Mouse (Mus musculus): ENCODE measurements around the gene Gm43191. TPM values are rescaled to one million over a fixed set of nuclear protein-coding genes. Genes with fewer than 3 reads are reported as not detected.

The Gm43191 gene
- not detected in 2 replicates for polyA plus RNA-seq (2014; fragmentation: Nextera tagmentation; extraction: Ambion mirVana)

DNA sequence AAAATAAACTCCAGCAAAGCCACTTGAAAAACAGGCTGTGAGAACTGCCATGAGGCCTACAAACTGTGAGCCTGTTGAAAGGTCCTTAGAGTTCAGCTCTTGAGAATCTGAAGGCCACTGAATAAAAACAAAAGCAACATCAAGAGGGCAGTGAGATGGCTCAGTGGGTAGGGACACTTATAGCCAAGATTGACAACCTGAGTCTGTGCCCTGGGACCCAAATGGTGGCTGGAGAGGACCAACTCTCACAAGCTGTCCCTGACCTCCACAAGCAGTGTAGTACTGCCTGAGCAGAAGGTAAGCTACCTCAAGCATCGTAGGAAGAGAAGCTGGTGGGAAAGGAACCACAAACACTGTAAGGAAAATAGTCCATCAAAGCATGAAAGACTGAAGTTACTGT is at the start of gene Gm43191:
Gene Gm43191 (minus strand): TSS at position 101 of the 400 bp plus-strand sequence.
- ATAC-seq (ENCODE audit: insufficient number of reproducible peaks, insufficient read depth, low FRiP score, low read depth) = no peak
- H3K9ac ChIP-seq (replicated peaks; ENCODE audit: low read depth, low read length) = no peak within 1 kb of the TSS
- no peaks in the 10 kb centered on the region for H3K36me3 ChIP-seq (ENCODE audit: control insufficient read depth, insufficient read depth, low read length)
- WGBS = 88% methylated on average over 1 of the region's 1 CpGs
- H3K4me1 ChIP-seq (ENCODE audit: control insufficient read depth, insufficient read depth, low read length) = no peaks in the 10 kb centered on the region
- no peak within 1 kb of the TSS for H3K27ac ChIP-seq (ENCODE audit: low read length)
- H3K4me3 ChIP-seq (ENCODE audit: low read depth, low read length) = no peak within 1 kb of the TSS
- H3K27me3 ChIP-seq (ENCODE audit: control insufficient read depth, insufficient read depth, low read length) = no peaks in the 10 kb centered on the region
- no peaks in the 10 kb centered on the region for H3K9me3 ChIP-seq (ENCODE audit: control insufficient read depth, low read depth, low read length)
- no peak within 1 kb of the TSS for H3K4me2 ChIP-seq (replicated peaks; ENCODE audit: low read depth, low read length)

DNA sequence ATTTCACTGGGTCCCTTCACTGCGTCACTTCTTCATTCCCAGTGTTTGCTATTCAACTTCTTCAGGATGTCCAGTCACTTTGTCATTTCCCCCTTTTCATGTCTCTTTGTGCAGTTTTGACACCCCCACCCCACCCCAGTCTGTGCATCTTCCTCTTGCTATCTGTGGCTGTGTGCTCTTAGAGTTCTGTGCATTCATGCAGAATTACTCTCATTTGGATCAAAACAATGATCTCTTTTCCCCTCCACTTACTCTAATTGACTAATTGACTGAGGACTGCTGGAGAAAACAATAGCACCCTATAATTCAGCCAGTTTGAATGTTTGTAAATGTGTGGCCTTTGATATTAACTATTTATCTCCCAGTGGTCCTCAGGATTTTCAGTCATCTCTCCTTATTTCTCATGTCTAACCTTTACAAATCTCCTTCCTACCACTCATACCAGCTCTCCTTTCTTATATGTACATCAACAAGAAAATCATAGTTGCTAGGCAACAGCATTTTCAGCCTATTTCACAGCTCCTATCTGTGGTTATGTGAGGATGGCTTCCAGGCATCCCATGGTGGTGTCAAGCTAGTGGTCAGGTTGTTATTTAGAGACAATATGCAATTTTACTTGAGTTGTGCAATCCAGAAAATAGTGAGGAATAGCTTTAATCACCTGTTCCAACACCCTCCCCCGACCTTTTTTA is 48.6 kb upstream of the Gm43191 start:
- Histone ChIP-seq H3K9me3 (ENCODE audit: control insufficient read depth, low read depth, low read length) (no peaks in the 10 kb centered on the region), H3K4me2 (replicated peaks; ENCODE audit: low read depth, low read length) (no peak overlapping the region), H3K27me3 (ENCODE audit: control insufficient read depth, insufficient read depth, low read length) (no peaks in the 10 kb centered on the region), H3K9ac (replicated peaks; ENCODE audit: low read depth, low read length) (no peak overlapping the region), H3K27ac (ENCODE audit: low read length) (no peak overlapping the region), H3K4me1 (ENCODE audit: control insufficient read depth, insufficient read depth, low read length) (no peaks in the 10 kb centered on the region), H3K4me3 (ENCODE audit: low read depth, low read length) (no peak overlapping the region), H3K36me3 (ENCODE audit: control insufficient read depth, insufficient read depth, low read length) (no peaks in the 10 kb centered on the region)
- ATAC-seq (ENCODE audit: insufficient number of reproducible peaks, insufficient read depth, low FRiP score, low read depth) = no peak
- WGBS = 76% methylated on average over 2 of the region's 2 CpGs

GRCm38 (mm10) chr3:116726807-116727206 is 45.7 kb upstream of the Gm43191 start:
- H3K27ac ChIP-seq (ENCODE audit: low read length) = no peak overlapping the region
- H3K27me3 ChIP-seq (ENCODE audit: control insufficient read depth, insufficient read depth, low read length) = no peaks in the 10 kb centered on the region
- H3K4me2 ChIP-seq (replicated peaks; ENCODE audit: low read depth, low read length) = no peak overlapping the region
- H3K4me3 ChIP-seq (ENCODE audit: low read depth, low read length) = no peak overlapping the region
- H3K9me3 ChIP-seq (ENCODE audit: control insufficient read depth, low read depth, low read length) = no peaks in the 10 kb centered on the region
- no peak for ATAC-seq (ENCODE audit: insufficient number of reproducible peaks, insufficient read depth, low FRiP score, low read depth)
- WGBS = 48% methylated on average over 9 of the region's 9 CpGs
- H3K36me3 ChIP-seq (ENCODE audit: control insufficient read depth, insufficient read depth, low read length) = no peaks in the 10 kb centered on the region
- H3K4me1 ChIP-seq (ENCODE audit: control insufficient read depth, insufficient read depth, low read length) = no peaks in the 10 kb centered on the region
- no peak overlapping the region for H3K9ac ChIP-seq (replicated peaks; ENCODE audit: low read depth, low read length)

GRCm38 (mm10) chr3:116723496-116724481 is 42.7 kb upstream of the Gm43191 start:
- H3K4me3 ChIP-seq (ENCODE audit: low read depth, low read length) = no peak overlapping the region
- H3K27ac ChIP-seq (ENCODE audit: low read length) = no peak overlapping the region
- H3K9ac ChIP-seq (replicated peaks; ENCODE audit: low read depth, low read length) = no peak overlapping the region
- no peaks in the 10 kb centered on the region for H3K27me3 ChIP-seq (ENCODE audit: control insufficient read depth, insufficient read depth, low read length)
- no peaks in the 10 kb centered on the region for H3K9me3 ChIP-seq (ENCODE audit: control insufficient read depth, low read depth, low read length)
- no peaks in the 10 kb centered on the region for H3K4me1 ChIP-seq (ENCODE audit: control insufficient read depth, insufficient read depth, low read length)
- H3K36me3 ChIP-seq (ENCODE audit: control insufficient read depth, insufficient read depth, low read length) = no peaks in the 10 kb centered on the region
- H3K4me2 ChIP-seq (replicated peaks; ENCODE audit: low read depth, low read length) = no peak overlapping the region
- ATAC-seq (ENCODE audit: insufficient number of reproducible peaks, insufficient read depth, low FRiP score, low read depth) = no peak
- WGBS = 62% methylated on average over 10 of the region's 10 CpGs

- ATAC-seq (ENCODE audit: insufficient number of reproducible peaks, insufficient read depth, low FRiP score, low read depth) = 0 out of 2 replicates have a peak, but pooled peaks have one; percentile 53
Measured at GRCm38 (mm10) chr3:116722980-116723379, 41.9 kb upstream of the Gm43191 start.

GRCm38 (mm10) chr3:116718951-116719350 is 37.9 kb upstream of the Gm43191 start:
- no peak overlapping the region for H3K4me3 ChIP-seq (ENCODE audit: low read depth, low read length)
- no peaks in the 10 kb centered on the region for H3K27me3 ChIP-seq (ENCODE audit: control insufficient read depth, insufficient read depth, low read length)
- no peak for ATAC-seq (ENCODE audit: insufficient number of reproducible peaks, insufficient read depth, low FRiP score, low read depth)
- H3K9me3 ChIP-seq (ENCODE audit: control insufficient read depth, low read depth, low read length) = no peaks in the 10 kb centered on the region
- 50% methylated on average over 3 of the region's 3 CpGs for WGBS
- no peak overlapping the region for H3K9ac ChIP-seq (replicated peaks; ENCODE audit: low read depth, low read length)
- no peaks in the 10 kb centered on the region for H3K36me3 ChIP-seq (ENCODE audit: control insufficient read depth, insufficient read depth, low read length)
- H3K27ac ChIP-seq (ENCODE audit: low read length) = no peak overlapping the region
- H3K4me1 ChIP-seq (ENCODE audit: control insufficient read depth, insufficient read depth, low read length) = no peaks in the 10 kb centered on the region
- no peak overlapping the region for H3K4me2 ChIP-seq (replicated peaks; ENCODE audit: low read depth, low read length)

More at GRCm38 (mm10) chr3:116722980-116723379, 41.9 kb upstream of the Gm43191 start:
- Histone ChIP-seq H3K4me3 (ENCODE audit: low read depth, low read length) (no peak overlapping the region), H3K27me3 (ENCODE audit: control insufficient read depth, insufficient read depth, low read length) (no peaks in the 10 kb centered on the region), H3K4me1 (ENCODE audit: control insufficient read depth, insufficient read depth, low read length) (no peaks in the 10 kb centered on the region), H3K27ac (ENCODE audit: low read length) (no peak overlapping the region), H3K9me3 (ENCODE audit: control insufficient read depth, low read depth, low read length) (no peaks in the 10 kb centered on the region), H3K9ac (replicated peaks; ENCODE audit: low read depth, low read length) (no peak overlapping the region), H3K36me3 (ENCODE audit: control insufficient read depth, insufficient read depth, low read length) (no peaks in the 10 kb centered on the region), H3K4me2 (replicated peaks; ENCODE audit: low read depth, low read length) (no peak overlapping the region)
- 68% methylated on average over 4 of the region's 4 CpGs for WGBS

GRCm38 (mm10) chr3:116713031-116713430 is 32.0 kb upstream of the Gm43191 start:
- no peak overlapping the region for H3K9ac ChIP-seq (replicated peaks; ENCODE audit: low read depth, low read length)

DNA sequence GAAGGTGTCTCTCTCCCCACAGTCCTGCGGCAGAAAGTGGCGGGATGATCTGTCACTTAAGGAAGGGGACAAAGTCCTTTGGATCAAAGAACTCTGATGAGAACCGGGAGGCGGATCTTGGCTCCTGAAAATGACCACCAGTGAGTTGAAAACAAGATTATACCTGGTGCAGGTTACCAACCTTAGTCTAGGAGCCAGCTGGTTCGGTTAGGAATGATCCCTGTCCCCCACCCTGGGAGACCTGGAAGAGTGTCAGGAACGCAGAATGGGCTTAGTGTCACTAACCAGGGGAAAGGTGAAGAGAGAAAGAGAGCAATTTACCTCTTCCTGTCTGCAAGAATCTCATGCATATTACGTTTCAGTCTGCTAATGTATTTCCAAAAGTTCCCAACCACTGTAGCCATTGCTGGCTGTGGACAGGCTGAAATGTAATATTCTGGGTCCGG is 31.4 kb upstream of the Gm43191 start, which contains the start of gene Slc35a3:
Gene Slc35a3 (minus strand): TSS at position 396 of the 446 bp plus-strand sequence.
- no peaks in the 10 kb centered on the region for H3K27me3 ChIP-seq (ENCODE audit: control insufficient read depth, insufficient read depth, low read length)
- H3K9me3 ChIP-seq (ENCODE audit: control insufficient read depth, low read depth, low read length) = no peaks in the 10 kb centered on the region
- no peaks in the 10 kb centered on the region for H3K36me3 ChIP-seq (ENCODE audit: control insufficient read depth, insufficient read depth, low read length)
- H3K4me1 ChIP-seq (ENCODE audit: control insufficient read depth, insufficient read depth, low read length) = peaks cover 10% of the 10 kb centered on the region
- peak within 1 kb of the TSS; percentile 80 for H3K27ac ChIP-seq (ENCODE audit: low read length)
- peak within 1 kb of the TSS; percentile 93 for H3K4me3 ChIP-seq (ENCODE audit: low read depth, low read length)
- peak within 1 kb of the TSS; percentile 94 for H3K9ac ChIP-seq (replicated peaks; ENCODE audit: low read depth, low read length)
- peak within 1 kb of the TSS; percentile 75 for H3K4me2 ChIP-seq (replicated peaks; ENCODE audit: low read depth, low read length)
- no peak for ATAC-seq (ENCODE audit: insufficient number of reproducible peaks, insufficient read depth, low FRiP score, low read depth)
- 2% methylated on average over 8 of the region's 8 CpGs for WGBS

More at GRCm38 (mm10) chr3:116713031-116713430, 32.0 kb upstream of the Gm43191 start:
- Histone ChIP-seq H3K4me1 (ENCODE audit: control insufficient read depth, insufficient read depth, low read length) (peaks cover 10% of the 10 kb centered on the region), H3K36me3 (ENCODE audit: control insufficient read depth, insufficient read depth, low read length) (no peaks in the 10 kb centered on the region), H3K4me2 (replicated peaks; ENCODE audit: low read depth, low read length) (peak overlapping the region; percentile 75), H3K4me3 (ENCODE audit: low read depth, low read length) (peak overlapping the region; percentile 93; the same call in 1 of the 2 replicates), H3K27me3 (ENCODE audit: control insufficient read depth, insufficient read depth, low read length) (no peaks in the 10 kb centered on the region), H3K9me3 (ENCODE audit: control insufficient read depth, low read depth, low read length) (no peaks in the 10 kb centered on the region), H3K27ac (ENCODE audit: low read length) (no peak overlapping the region)
- WGBS = 17% methylated on average over 5 of the region's 5 CpGs
- ATAC-seq (ENCODE audit: insufficient number of reproducible peaks, insufficient read depth, low FRiP score, low read depth) = no peak
